Mouse (Mus musculus): Measurements from ENCODE around the gene Arid1b. TPM values are rescaled to one million over a fixed set of nuclear protein-coding genes. Genes with fewer than 3 reads are reported as not detected.
"Not testable (repeated sequence)": the region's sequence is repeated elsewhere in the genome, so short reads cannot be mapped to it uniquely, and the experiment has no call there.

Arid1b gene
- polyA plus RNA-seq, 1 experiment from 2014 or later = 11.2 TPM

DNA sequence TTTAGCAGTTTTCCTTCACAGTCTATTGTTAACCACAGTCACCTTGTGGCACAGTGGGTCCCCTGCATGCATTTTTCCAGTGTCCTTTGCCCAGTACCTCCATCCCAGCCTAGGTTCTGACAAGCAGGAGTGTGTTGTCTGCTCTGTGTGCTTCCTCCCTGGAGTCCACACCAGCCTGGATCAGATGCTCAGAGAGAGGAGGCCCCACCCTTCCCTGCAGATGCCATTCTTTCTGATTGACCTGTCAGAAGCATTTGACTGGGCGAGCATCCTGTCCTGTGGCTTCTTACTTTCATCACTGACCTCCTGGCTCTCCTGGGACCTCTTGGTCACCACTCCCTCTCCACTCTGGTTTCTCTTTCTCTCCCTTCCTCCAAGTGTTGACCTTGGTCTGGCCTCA, 113.9 kb downstream of the Arid1b start:
- peaks cover 37% of the 10 kb centered on the region for H3K4me1 ChIP-seq
- H3K9ac ChIP-seq = no peak overlapping the region
- no peak overlapping the region for H3K4me3 ChIP-seq (replicated peaks)
- H3K4me2 ChIP-seq = no peak overlapping the region
- H3K27ac ChIP-seq = no peak overlapping the region
- no peaks in the 10 kb centered on the region for H3K9me3 ChIP-seq
- no peak for ATAC-seq (ENCODE audit: insufficient read depth, low FRiP score, low read depth)
- 70% methylated on average over 1 of the region's 1 CpGs for WGBS
- no peaks in the 10 kb centered on the region for H3K27me3 ChIP-seq (replicated peaks)
- no peaks in the 10 kb centered on the region for H3K36me3 ChIP-seq

DNA sequence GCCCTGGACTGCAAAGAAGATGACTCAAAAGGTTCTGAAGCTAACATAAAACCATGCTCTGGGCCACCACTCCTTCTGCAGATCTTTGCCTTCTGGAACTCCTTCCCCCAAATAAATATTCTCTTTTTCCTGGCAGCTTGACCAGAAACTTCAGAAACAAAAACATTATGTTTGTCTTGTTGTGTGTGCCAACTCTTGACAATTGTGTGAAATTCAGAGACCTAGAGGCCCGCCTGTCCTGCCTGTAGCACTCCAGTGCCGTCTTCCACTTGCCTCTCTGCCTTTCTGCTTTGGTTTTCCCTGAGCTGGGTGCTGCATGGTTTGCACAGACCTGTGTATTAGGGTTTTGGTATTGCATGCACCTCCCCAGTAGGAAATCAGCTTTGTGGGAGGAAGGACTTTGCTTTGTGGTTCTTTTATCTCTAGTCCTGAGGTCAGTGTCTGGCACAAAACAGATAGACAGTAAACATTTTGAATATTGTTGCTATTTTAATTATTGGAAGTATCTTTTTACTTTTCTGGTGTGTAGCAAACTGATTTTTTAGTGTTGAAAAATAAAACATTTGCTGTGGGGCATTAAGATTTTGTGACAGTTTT, 114.5 kb downstream of the Arid1b start:
- no peak for ATAC-seq (ENCODE audit: insufficient read depth, low FRiP score, low read depth)
- Histone ChIP-seq H3K4me3 (replicated peaks) (no peak overlapping the region), H3K4me2 (no peak overlapping the region), H3K4me1 (peaks cover 37% of the 10 kb centered on the region), H3K36me3 (no peaks in the 10 kb centered on the region), H3K27ac (no peak overlapping the region), H3K9ac (no peak overlapping the region), H3K27me3 (replicated peaks) (no peaks in the 10 kb centered on the region), H3K9me3 (no peaks in the 10 kb centered on the region)
- 59% methylated on average over 2 of the region's 2 CpGs for WGBS

- 78% methylated on average over 8 of the region's 8 CpGs for WGBS
Measured at GRCm38 (mm10) chr17:5109343-5109742, 115.2 kb downstream of the Arid1b start.

GRCm38 (mm10) chr17:5110159-5110558, 116.0 kb downstream of the Arid1b start:
- WGBS = 71% methylated on average over 4 of the region's 4 CpGs
- Histone ChIP-seq H3K27me3 (replicated peaks) (no peaks in the 10 kb centered on the region), H3K9ac (no peak overlapping the region), H3K4me2 (no peak overlapping the region), H3K4me3 (replicated peaks) (no peak overlapping the region), H3K9me3 (no peaks in the 10 kb centered on the region), H3K27ac (no peak overlapping the region), H3K4me1 (peaks cover 33% of the 10 kb centered on the region), H3K36me3 (no peaks in the 10 kb centered on the region)
- ATAC-seq (ENCODE audit: insufficient read depth, low FRiP score, low read depth) = no peak

More at GRCm38 (mm10) chr17:5109343-5109742, 115.2 kb downstream of the Arid1b start:
- Histone ChIP-seq H3K9ac (no peak overlapping the region), H3K4me3 (replicated peaks) (no peak overlapping the region), H3K27me3 (replicated peaks) (no peaks in the 10 kb centered on the region), H3K27ac (no peak overlapping the region), H3K4me1 (peaks cover 37% of the 10 kb centered on the region), H3K4me2 (no peak overlapping the region), H3K9me3 (no peaks in the 10 kb centered on the region), H3K36me3 (no peaks in the 10 kb centered on the region)
- ATAC-seq (ENCODE audit: insufficient read depth, low FRiP score, low read depth) = no peak

- not testable (repeated sequence) for H3K4me3 ChIP-seq (replicated peaks); ATAC-seq (ENCODE audit: insufficient read depth, low FRiP score, low read depth); H3K4me2 ChIP-seq; H3K27me3 ChIP-seq (replicated peaks); H3K9ac ChIP-seq; H3K27ac ChIP-seq; H3K36me3 ChIP-seq; H3K9me3 ChIP-seq
- 97% methylated on average over 5 of the region's 5 CpGs for WGBS
- peaks cover 29% of the 10 kb centered on the region for H3K4me1 ChIP-seq
Measured at GRCm38 (mm10) chr17:5110981-5111380, 116.8 kb downstream of the Arid1b start.

DNA sequence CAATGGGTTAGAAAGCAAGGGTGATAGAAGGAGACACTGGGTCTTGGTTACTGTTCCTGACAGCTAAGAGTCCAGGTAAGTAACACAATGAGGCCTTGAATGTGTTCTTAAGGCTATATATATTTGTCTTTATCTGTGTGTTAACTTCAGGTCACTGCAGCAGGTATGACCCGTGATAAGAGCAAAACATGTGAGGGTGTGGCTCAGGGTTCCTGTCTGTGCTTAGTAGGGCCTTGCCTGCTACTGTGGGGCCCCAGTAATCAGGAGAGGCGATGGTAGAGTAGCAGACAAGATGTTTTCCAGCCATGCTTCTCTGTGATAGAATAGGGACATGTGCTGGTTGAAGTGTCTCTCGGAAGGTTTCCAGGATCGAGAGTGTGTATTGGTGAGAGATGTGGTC, 118.0 kb downstream of the Arid1b start:
- no peak overlapping the region for H3K4me2 ChIP-seq
- no peaks in the 10 kb centered on the region for H3K9me3 ChIP-seq
- no peaks in the 10 kb centered on the region for H3K27me3 ChIP-seq (replicated peaks)
- peaks cover 19% of the 10 kb centered on the region for H3K4me1 ChIP-seq
- peak; percentile 92 for ATAC-seq (ENCODE audit: insufficient read depth, low FRiP score, low read depth)
- no peak overlapping the region for H3K27ac ChIP-seq
- H3K36me3 ChIP-seq = no peaks in the 10 kb centered on the region
- H3K9ac ChIP-seq = no peak overlapping the region
- 66% methylated on average over 4 of the region's 4 CpGs for WGBS
- H3K4me3 ChIP-seq (replicated peaks) = no peak overlapping the region

DNA sequence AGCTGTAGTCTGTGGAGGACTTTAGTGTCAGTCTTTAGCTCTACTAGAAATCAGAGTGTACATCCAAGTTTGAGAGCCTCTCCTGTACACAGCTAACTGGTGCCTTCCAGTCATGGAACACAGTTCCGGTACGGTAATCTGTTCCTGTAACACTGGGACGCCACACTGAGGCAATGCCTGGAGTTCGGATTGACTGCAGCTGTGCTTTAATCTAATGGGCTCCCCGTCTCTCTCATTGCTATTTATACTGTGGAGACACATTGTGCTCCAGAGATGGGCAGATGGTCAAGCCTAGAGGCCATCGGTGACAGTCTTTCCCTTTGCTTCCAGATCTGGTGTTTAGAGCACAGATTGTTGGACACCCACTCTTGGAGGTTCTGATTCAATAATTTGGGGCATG, 121.8 kb downstream of the Arid1b start:
- H3K4me2 ChIP-seq = no peak overlapping the region
- no peak for ATAC-seq (ENCODE audit: insufficient read depth, low FRiP score, low read depth)
- H3K9me3 ChIP-seq = no peaks in the 10 kb centered on the region
- WGBS = 79% methylated on average over 6 of the region's 6 CpGs
- H3K27ac ChIP-seq = no peak overlapping the region
- H3K9ac ChIP-seq = no peak overlapping the region
- no peak overlapping the region for H3K4me3 ChIP-seq (replicated peaks)
- no peaks in the 10 kb centered on the region for H3K36me3 ChIP-seq
- H3K4me1 ChIP-seq = 0 out of 2 replicates have a peak, but pooled peaks cover 5% of the 10 kb centered on the region
- H3K27me3 ChIP-seq (replicated peaks) = no peaks in the 10 kb centered on the region

DNA sequence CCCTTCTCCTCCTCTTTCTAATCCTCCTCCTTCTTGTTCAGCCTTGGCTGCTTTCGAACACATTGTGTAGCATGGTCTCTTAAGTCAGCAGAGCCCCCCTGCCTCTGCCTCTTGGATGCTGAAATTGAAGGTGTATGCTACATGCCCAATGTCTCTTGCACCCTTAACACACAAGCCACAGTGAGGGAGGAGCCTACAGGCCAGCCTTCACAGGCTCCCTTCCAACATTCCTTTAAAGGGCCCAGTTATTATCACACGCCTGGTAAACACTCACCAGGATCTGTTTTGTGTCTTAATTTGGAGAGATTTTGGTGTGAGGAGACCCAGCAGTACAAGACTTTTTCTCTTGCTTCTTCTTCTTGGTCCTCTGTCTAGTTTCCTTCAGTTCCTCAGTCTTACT, 122.9 kb downstream of the Arid1b start:
- Histone ChIP-seq H3K36me3 (no peaks in the 10 kb centered on the region), H3K4me1 (0 out of 2 replicates have a peak, but pooled peaks cover 5% of the 10 kb centered on the region), H3K9me3 (no peaks in the 10 kb centered on the region), H3K27me3 (replicated peaks) (no peaks in the 10 kb centered on the region), H3K27ac (no peak overlapping the region), H3K4me3 (replicated peaks) (no peak overlapping the region), H3K4me2 (no peak overlapping the region), H3K9ac (no peak overlapping the region)
- WGBS = 68% methylated on average over 2 of the region's 2 CpGs
- no peak for ATAC-seq (ENCODE audit: insufficient read depth, low FRiP score, low read depth)

DNA sequence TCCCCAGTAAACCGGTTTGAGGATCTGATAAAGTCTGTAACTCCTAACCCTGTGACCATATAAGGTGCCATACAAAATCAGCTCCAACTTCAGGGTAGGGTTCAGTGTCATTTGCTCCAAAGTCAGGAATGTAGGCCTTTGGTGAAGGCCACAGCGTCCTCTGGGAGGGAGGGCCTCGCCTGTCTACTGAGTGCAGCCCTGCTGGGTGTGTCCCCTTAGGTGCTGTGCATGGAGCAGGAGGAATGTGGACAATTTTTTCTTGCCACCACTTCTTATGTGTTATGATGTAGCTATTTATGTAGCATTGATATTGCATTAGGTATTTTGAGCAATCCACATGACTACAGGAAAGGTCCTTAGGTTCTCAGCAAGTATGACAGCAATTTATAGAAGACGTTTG, 124.0 kb downstream of the Arid1b start:
- H3K9ac ChIP-seq = no peak overlapping the region
- H3K4me3 ChIP-seq (replicated peaks) = no peak overlapping the region
- H3K4me2 ChIP-seq = no peak overlapping the region
- H3K9me3 ChIP-seq = no peaks in the 10 kb centered on the region
- 69% methylated on average over 4 of the region's 4 CpGs for WGBS
- H3K4me1 ChIP-seq = 0 out of 2 replicates have a peak, but pooled peaks cover 5% of the 10 kb centered on the region
- ATAC-seq (ENCODE audit: insufficient read depth, low FRiP score, low read depth) = peak; percentile 47; the same call in 1 of the 2 replicates
- H3K27me3 ChIP-seq (replicated peaks) = no peaks in the 10 kb centered on the region
- H3K27ac ChIP-seq = peak overlapping the region; percentile 36; the same call in 1 of the 2 replicates
- H3K36me3 ChIP-seq = no peaks in the 10 kb centered on the region

DNA sequence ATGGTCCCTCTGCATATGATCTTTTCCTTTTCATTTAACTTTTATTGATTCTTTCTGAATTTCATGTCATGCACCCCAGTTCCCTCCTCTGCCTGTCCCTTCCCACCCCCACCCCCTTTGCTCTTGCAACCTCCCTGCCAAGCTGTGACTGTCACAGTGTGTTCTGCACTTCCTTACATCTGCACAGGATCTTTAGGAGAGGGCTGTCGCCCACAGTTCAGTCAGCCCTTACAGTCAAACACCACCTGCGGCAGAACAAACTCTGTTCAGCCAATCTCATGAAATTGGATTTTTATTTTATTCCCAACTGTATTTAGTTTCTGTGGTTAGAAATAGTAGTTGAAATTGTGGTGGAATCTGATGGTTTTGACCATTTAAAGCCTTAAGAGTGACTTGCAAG, 130.5 kb downstream of the Arid1b start:
- no peak for ATAC-seq (ENCODE audit: insufficient read depth, low FRiP score, low read depth)
- H3K4me1 ChIP-seq = peaks cover 7% of the 10 kb centered on the region; the same call in 1 of the 2 replicates
- 60% methylated on average over 2 of the region's 2 CpGs for WGBS

GRCm38 (mm10) chr17:5125084-5125855, 131.1 kb downstream of the Arid1b start:
- no peak for ATAC-seq (ENCODE audit: insufficient read depth, low FRiP score, low read depth)
- Histone ChIP-seq H3K4me1 (peaks cover 7% of the 10 kb centered on the region; the same call in 1 of the 2 replicates), H3K4me2 (no peak overlapping the region), H3K9ac (no peak overlapping the region), H3K27ac (peak overlapping the region; percentile 70), H3K36me3 (no peaks in the 10 kb centered on the region), H3K27me3 (replicated peaks) (no peaks in the 10 kb centered on the region), H3K9me3 (no peaks in the 10 kb centered on the region), H3K4me3 (replicated peaks) (no peak overlapping the region)
- WGBS = 56% methylated on average over 5 of the region's 5 CpGs

More for the DNA sequence above, 130.5 kb downstream of the Arid1b start:
- no peaks in the 10 kb centered on the region for H3K9me3 ChIP-seq
- H3K4me2 ChIP-seq = no peak overlapping the region
- H3K27me3 ChIP-seq (replicated peaks) = no peaks in the 10 kb centered on the region
- no peak overlapping the region for H3K4me3 ChIP-seq (replicated peaks)
- H3K9ac ChIP-seq = no peak overlapping the region
- H3K36me3 ChIP-seq = no peaks in the 10 kb centered on the region
- 0 out of 2 replicates have a peak overlapping the region, but pooled peaks have one; percentile 70 for H3K27ac ChIP-seq

Measured in stomach, embryonic 15.5 days (tissue).